Mouse (Mus musculus): ENCODE results near the gene Slc25a12. TPM values are rescaled to one million over a fixed set of nuclear protein-coding genes. Genes with fewer than 3 reads are reported as not detected.
A peak's percentile ranks its signal among the peaks of the same experiment; 100 is the strongest.
"Not testable (repeated sequence)": the region's sequence is repeated elsewhere in the genome, so short reads cannot be mapped to it uniquely, and the experiment has no call there.

The Slc25a12 gene
- 33.4 and 38.4 TPM in 2 replicates for polyA plus RNA-seq (2016; fragmentation: Nextera tagmentation; extraction: Ambion mirVana)

GRCm38 (mm10) chr2:71367125-71367880, at the start of gene Slc25a12:
Gene Slc25a12 (minus strand): TSS chr2:71367749.
- peak; percentile 89 for DNase-seq (ENCODE audit: low spot score)
- Histone ChIP-seq H3K36me3 (replicated peaks) (no peaks in the 10 kb centered on the region), H3K27ac (replicated peaks) (peak within 1 kb of the TSS; percentile 89), H3K4me3 (peak within 1 kb of the TSS; percentile 89), H3K27me3 (replicated peaks; ENCODE audit: low read depth, poor library complexity, severe bottlenecking) (no peaks in the 10 kb centered on the region), H3K4me1 (peaks cover 23% of the 10 kb centered on the region), H3K9me3 (no peaks in the 10 kb centered on the region)
- under 1% methylated on average over 57 of the region's 57 CpGs for WGBS

GRCm38 (mm10) chr2:71405613-71406012, 38.1 kb upstream of the Slc25a12 start:
- Histone ChIP-seq H3K36me3 (replicated peaks) (peaks cover 96% of the 10 kb centered on the region), H3K27me3 (replicated peaks; ENCODE audit: low read depth, poor library complexity, severe bottlenecking) (no peaks in the 10 kb centered on the region), H3K27ac (replicated peaks) (no peak overlapping the region), H3K4me3 (no peak overlapping the region), H3K4me1 (no peaks in the 10 kb centered on the region), H3K9me3 (no peaks in the 10 kb centered on the region)
- DNase-seq (ENCODE audit: low spot score) = no peak
- WGBS = 92% methylated on average over 1 of the region's 1 CpGs

- Histone ChIP-seq H3K4me1 (peaks cover 18% of the 10 kb centered on the region), H3K4me3 (peak overlapping the region; percentile 90), H3K27ac (replicated peaks) (peak overlapping the region; percentile 94), H3K9me3 (no peaks in the 10 kb centered on the region), H3K27me3 (replicated peaks; ENCODE audit: low read depth, poor library complexity, severe bottlenecking) (no peaks in the 10 kb centered on the region), H3K36me3 (replicated peaks) (peaks cover 47% of the 10 kb centered on the region)
- WGBS = 68% methylated on average over 9 of the region's 9 CpGs
- DNase-seq (ENCODE audit: low spot score) = no peak
Observed at GRCm38 (mm10) chr2:71389864-71390263, 22.3 kb upstream of the Slc25a12 start.

GRCm38 (mm10) chr2:71388951-71389763, 21.6 kb upstream of the Slc25a12 start, which contains the start of gene Hat1:
Gene Hat1 (plus strand): TSS chr2:71388958.
- Histone ChIP-seq H3K4me3 (peak within 1 kb of the TSS; percentile 90), H3K36me3 (replicated peaks) (peaks cover 40% of the 10 kb centered on the region), H3K27ac (replicated peaks) (peak within 1 kb of the TSS; percentile 94), H3K4me1 (peaks cover 18% of the 10 kb centered on the region), H3K27me3 (replicated peaks; ENCODE audit: low read depth, poor library complexity, severe bottlenecking) (no peaks in the 10 kb centered on the region), H3K9me3 (no peaks in the 10 kb centered on the region)
- peak; percentile 99 for DNase-seq (ENCODE audit: low spot score)
- under 1% methylated on average over 66 of the region's 66 CpGs for WGBS

GRCm38 (mm10) chr2:71387766-71388165, 20.2 kb upstream of the Slc25a12 start:
- Histone ChIP-seq H3K4me3 (no peak overlapping the region), H3K27ac (replicated peaks) (no peak overlapping the region), H3K9me3 (no peaks in the 10 kb centered on the region), H3K36me3 (replicated peaks) (peaks cover 26% of the 10 kb centered on the region), H3K27me3 (replicated peaks; ENCODE audit: low read depth, poor library complexity, severe bottlenecking) (no peaks in the 10 kb centered on the region), H3K4me1 (peaks cover 24% of the 10 kb centered on the region)
- DNase-seq (ENCODE audit: low spot score) = peak; percentile 45
- 82% methylated on average over 6 of the region's 6 CpGs for WGBS

- H3K4me1 ChIP-seq = peaks cover 15% of the 10 kb centered on the region
- no peaks in the 10 kb centered on the region for H3K27me3 ChIP-seq (replicated peaks; ENCODE audit: low read depth, poor library complexity, severe bottlenecking)
- no peaks in the 10 kb centered on the region for H3K9me3 ChIP-seq
- H3K27ac ChIP-seq (replicated peaks) = no peak overlapping the region
- WGBS = 41% methylated on average over 11 of the region's 11 CpGs
- DNase-seq (ENCODE audit: low spot score) = peak; percentile 16
- H3K4me3 ChIP-seq = peak overlapping the region; percentile 19; the same call in 1 of the 2 replicates
- no peaks in the 10 kb centered on the region for H3K36me3 ChIP-seq (replicated peaks)
Observed at GRCm38 (mm10) chr2:71383890-71384289, 16.3 kb upstream of the Slc25a12 start.

- Histone ChIP-seq H3K4me1 (peaks cover 6% of the 10 kb centered on the region), H3K36me3 (replicated peaks) (no peaks in the 10 kb centered on the region), H3K27me3 (replicated peaks; ENCODE audit: low read depth, poor library complexity, severe bottlenecking) (no peaks in the 10 kb centered on the region), H3K4me3 (no peak overlapping the region), H3K27ac (replicated peaks) (no peak overlapping the region), H3K9me3 (no peaks in the 10 kb centered on the region)
- no peak for DNase-seq (ENCODE audit: low spot score)
- WGBS = 84% methylated on average over 4 of the region's 4 CpGs
Observed at GRCm38 (mm10) chr2:71381962-71382361, 14.4 kb upstream of the Slc25a12 start.

GRCm38 (mm10) chr2:71377426-71377825, 9.9 kb upstream of the Slc25a12 start:
- Histone ChIP-seq H3K4me1 (peaks cover 15% of the 10 kb centered on the region), H3K4me3 (no peak overlapping the region), H3K9me3 (no peaks in the 10 kb centered on the region), H3K27me3 (replicated peaks; ENCODE audit: low read depth, poor library complexity, severe bottlenecking) (no peaks in the 10 kb centered on the region), H3K27ac (replicated peaks) (no peak overlapping the region), H3K36me3 (replicated peaks) (no peaks in the 10 kb centered on the region)
- 90% methylated on average over 5 of the region's 5 CpGs for WGBS
- DNase-seq (ENCODE audit: low spot score) = no peak

- no peak for DNase-seq (ENCODE audit: low spot score)
- WGBS = 53% methylated on average over 11 of the region's 11 CpGs
- Histone ChIP-seq H3K36me3 (replicated peaks) (no peaks in the 10 kb centered on the region), H3K27me3 (replicated peaks; ENCODE audit: low read depth, poor library complexity, severe bottlenecking) (no peaks in the 10 kb centered on the region), H3K27ac (replicated peaks) (peak overlapping the region; percentile 48; the same call in 1 of the 2 replicates), H3K4me3 (peak overlapping the region; percentile 13; the same call in 1 of the 2 replicates), H3K4me1 (peaks cover 15% of the 10 kb centered on the region), H3K9me3 (no peaks in the 10 kb centered on the region)
Observed at GRCm38 (mm10) chr2:71376433-71376906, 8.9 kb upstream of the Slc25a12 start.

GRCm38 (mm10) chr2:71374275-71375155, 7.0 kb upstream of the Slc25a12 start:
- 59% methylated on average over 8 of the region's 8 CpGs for WGBS
- no peak overlapping the region for H3K27ac ChIP-seq (replicated peaks)
- H3K4me3 ChIP-seq = no peak overlapping the region
- DNase-seq (ENCODE audit: low spot score) = peak; percentile 22
- H3K36me3 ChIP-seq (replicated peaks) = no peaks in the 10 kb centered on the region
- H3K9me3 ChIP-seq = no peaks in the 10 kb centered on the region
- peaks cover 15% of the 10 kb centered on the region for H3K4me1 ChIP-seq
- no peaks in the 10 kb centered on the region for H3K27me3 ChIP-seq (replicated peaks; ENCODE audit: low read depth, poor library complexity, severe bottlenecking)

GRCm38 (mm10) chr2:71372261-71372660, 4.7 kb upstream of the Slc25a12 start:
- H3K36me3 ChIP-seq (replicated peaks); H3K27me3 ChIP-seq (replicated peaks; ENCODE audit: low read depth, poor library complexity, severe bottlenecking); H3K9me3 ChIP-seq; H3K27ac ChIP-seq (replicated peaks); DNase-seq (ENCODE audit: low spot score); H3K4me3 ChIP-seq: not testable (repeated sequence)
- H3K4me1 ChIP-seq = peaks cover 25% of the 10 kb centered on the region
- WGBS = 90% methylated on average over 4 of the region's 4 CpGs

GRCm38 (mm10) chr2:71371790-71372189, 4.2 kb upstream of the Slc25a12 start:
- no peak overlapping the region for H3K27ac ChIP-seq (replicated peaks)
- WGBS = 89% methylated on average over 5 of the region's 5 CpGs
- peaks cover 28% of the 10 kb centered on the region for H3K4me1 ChIP-seq
- H3K9me3 ChIP-seq = no peaks in the 10 kb centered on the region
- no peaks in the 10 kb centered on the region for H3K36me3 ChIP-seq (replicated peaks)
- no peaks in the 10 kb centered on the region for H3K27me3 ChIP-seq (replicated peaks; ENCODE audit: low read depth, poor library complexity, severe bottlenecking)
- DNase-seq (ENCODE audit: low spot score) = no peak
- H3K4me3 ChIP-seq = no peak overlapping the region
